Mouse (Mus musculus) MEL (cell line): ENCODE measurements around the gene Arhgap4.

ENCODE experiments used
- CHD2 ChIP-seq: IDR thresholded peaks from 2 replicates; pipeline ENCODE4 v1.6.1; 2011; ENCODE audit warnings: low read length, improper control_type of control experiment
- CTCF ChIP-seq, 3 experiments: IDR thresholded peaks in 2 of 3; conservative IDR thresholded peaks in 1 of 3; 2 replicates each; pipeline ENCODE4 v1.5.1; 2011 to 2012; ENCODE audit warnings: low read length in 3 of 3, low read depth in 2 of 3, mild to moderate bottlenecking in 2 of 3, improper control_type of control experiment in 1 of 3, inconsistent platforms in 1 of 3, mixed read lengths in 1 of 3, moderate library complexity in 1 of 3; ENCODE audit not compliant: control insufficient read depth in 1 of 3, insufficient read depth in 1 of 3, poor library complexity in 1 of 3, severe bottlenecking in 1 of 3
- E2F4 ChIP-seq: IDR thresholded peaks from 2 replicates; pipeline ENCODE4 v1.6.1; 2011; ENCODE audit warnings: low read depth, low read length, improper control_type of control experiment, borderline replicate concordance
- EP300 ChIP-seq, 2 experiments: IDR thresholded peaks; 2 replicates each; pipeline ENCODE4 v1.6.1; 2011; ENCODE audit warnings: improper control_type of control experiment in 2 of 2, low read length in 2 of 2, low read depth in 1 of 2, mild to moderate bottlenecking in 1 of 2
- HCFC1 ChIP-seq: IDR thresholded peaks from 2 replicates; pipeline ENCODE4 v1.6.1; 2012; ENCODE audit warnings: low read depth, mild to moderate bottlenecking, inconsistent platforms, low read length, improper control_type of control experiment, moderate library complexity
- MAFK ChIP-seq: IDR thresholded peaks from 2 replicates; pipeline ENCODE4 v1.6.1; 2011; ENCODE audit warnings: low read depth, mild to moderate bottlenecking, low read length, improper control_type of control experiment, borderline replicate concordance
- MAZ ChIP-seq: IDR thresholded peaks from 2 replicates; pipeline ENCODE4 v1.6.1; 2012; ENCODE audit warnings: low read depth, mild to moderate bottlenecking, inconsistent platforms, low read length, improper control_type of control experiment
- MEF2A ChIP-seq: IDR thresholded peaks from 2 replicates; pipeline ENCODE4 v1.6.1; 2014; ENCODE audit warnings: low read depth, mild to moderate bottlenecking, inconsistent platforms, low read length, improper control_type of control experiment; ENCODE audit not compliant: poor library complexity, insufficient replicate concordance, severe bottlenecking; ENCODE audit errors: extremely low read depth
- POLR2AphosphoS5 ChIP-seq: IDR thresholded peaks from 2 replicates; pipeline ENCODE4 v1.6.1; 2012; ENCODE audit warnings: low read depth, borderline replicate concordance, mild to moderate bottlenecking, inconsistent platforms, low read length, moderate library complexity, mixed read lengths
- SIN3A ChIP-seq: IDR thresholded peaks from 2 replicates; pipeline ENCODE4 v1.6.1; 2012; ENCODE audit warnings: low read length, improper control_type of control experiment, inconsistent platforms
- SMC3 ChIP-seq: IDR thresholded peaks from 2 replicates; pipeline ENCODE4 v1.6.1; 2011; ENCODE audit warnings: low read depth, low read length, improper control_type of control experiment

DNA sequence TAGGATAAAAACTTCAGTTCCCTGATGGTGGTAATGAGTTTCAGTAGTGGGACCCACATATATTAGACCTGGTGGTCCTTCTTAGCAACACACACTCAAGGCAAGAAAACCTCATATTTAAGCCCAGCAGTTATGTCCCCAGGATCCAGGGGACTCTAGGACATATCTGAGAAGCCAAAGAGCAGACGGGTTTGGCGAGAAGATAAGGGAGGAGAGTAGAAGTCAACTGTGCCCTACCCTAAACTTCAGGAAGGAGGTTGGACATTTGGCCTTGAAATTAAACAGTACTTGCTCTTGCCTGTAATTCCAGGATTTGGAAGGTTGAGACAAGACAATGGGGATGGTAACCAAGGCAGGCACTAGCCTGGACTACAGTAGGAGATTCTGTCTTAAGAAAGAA lies 48.1 kb upstream of the Arhgap4 start:
- TF ChIP-seq HCFC1 (no peak), CTCF (IDR thresholded peaks at IDR 0.05 in 2 of 3, conservative IDR thresholded peaks at IDR 0.05 in 1 of 3; ENCODE audit: control insufficient read depth in 1 of 3, insufficient read depth in 1 of 3, low read depth in 2 of 3, low read length in 3 of 3, poor library complexity in 1 of 3, severe bottlenecking in 1 of 3) (no peak), SIN3A (no peak), POLR2AphosphoS5 (no peak), MAZ (no peak), MEF2A (no peak), EP300 (IDR thresholded peaks at IDR 0.05; ENCODE audit: low read depth in 1 of 2, low read length in 2 of 2) (peak in 1 of 2 experiments; percentile 67; a peak in 2 of 4 replicates), E2F4 (no peak), MAFK (no peak), CHD2 (no peak), SMC3 (no peak)
